ENCODE assay signal across 8 mouse cellular contexts in the genomic region with DNA sequence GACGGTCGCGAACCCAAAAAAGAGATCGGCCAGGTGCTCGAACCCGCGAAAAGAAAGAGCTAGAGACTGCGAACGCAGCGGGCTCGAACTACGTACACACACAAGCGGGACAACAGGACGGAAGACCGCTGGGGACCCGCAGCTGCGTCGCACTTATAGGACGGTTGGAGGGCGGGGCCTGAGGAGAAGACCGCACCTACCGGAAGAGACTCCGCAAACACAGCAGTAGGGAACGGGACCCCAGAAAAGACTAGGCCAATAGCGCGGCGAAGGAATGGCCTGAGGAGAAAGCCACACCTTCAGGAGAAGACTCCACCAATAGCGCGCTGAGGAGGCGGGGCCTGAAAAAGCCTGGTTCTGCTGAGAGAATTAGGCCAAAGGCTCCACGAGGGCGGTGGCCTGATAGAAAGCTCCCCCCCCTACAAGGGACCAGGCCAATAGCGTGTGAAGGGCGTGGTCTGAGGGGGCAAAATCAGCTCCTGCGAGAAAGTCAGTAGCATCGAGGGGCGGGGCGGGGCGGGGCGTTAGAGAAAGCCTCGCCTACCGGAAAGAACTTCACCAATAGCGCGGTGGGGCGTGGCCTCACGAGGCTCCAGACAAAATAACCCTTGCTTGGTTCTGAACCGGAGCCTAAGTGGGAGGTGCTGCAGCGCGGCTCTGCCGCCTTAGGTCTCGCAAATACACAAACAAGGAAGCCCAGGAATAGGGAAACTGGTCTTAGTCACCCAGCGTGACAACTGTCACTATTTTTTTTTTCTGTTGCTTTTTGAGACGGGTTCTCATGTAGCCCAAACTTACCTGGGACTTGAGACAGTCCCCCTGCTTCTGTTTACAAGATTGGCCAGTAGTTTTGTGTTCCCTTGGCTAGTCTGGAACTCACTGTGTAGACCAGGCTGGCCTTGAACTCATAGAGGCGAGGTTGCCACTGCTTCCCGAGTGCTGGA. TPM values are rescaled to one million over a fixed set of nuclear protein-coding genes. Genes with fewer than 3 reads are reported as not detected.
DNase-seq lines count a peak whose midpoint lies in the region; ATAC-seq and TF ChIP-seq lines count a peak whose summit lies in the region.

TSS of gene Arrdc2 (minus strand) at position 313 of the 944 bp plus-strand sequence.

- TF ChIP-seq EP300 in lung, postnatal 0 days (IDR thresholded peaks at IDR 0.05) = no peak; the same call in none of the 2 replicates

- peak within 1 kb of the TSS; percentile 69 for H3K4me3 ChIP-seq in hindbrain, embryonic 10.5 days
- peak within 1 kb of the TSS; percentile 68 for H3K4me3 ChIP-seq in lung, postnatal 0 days (ENCODE audit: low read depth, low read length)

- H3K9ac ChIP-seq in lung, postnatal 0 days (replicated peaks; ENCODE audit: low read depth) = peak within 1 kb of the TSS; percentile 81

- H3K9me3 ChIP-seq in hindbrain, embryonic 10.5 days = no peaks in the 10 kb centered on the region
- H3K9me3 ChIP-seq in lung, postnatal 0 days (ENCODE audit: low read length) = no peaks in the 10 kb centered on the region

- ATAC-seq in frontal cortex, adult (ENCODE audit: low TSS enrichment) = peak; percentile 90
- ATAC-seq in lung, postnatal 0 days = peak; percentile 97

- WGBS in hindbrain, embryonic 10.5 days = 2% methylated on average over 55 of the region's 55 CpGs
- 2% methylated on average over 55 of the region's 55 CpGs for WGBS in lung, postnatal 0 days

- H3K27me3 ChIP-seq in hindbrain, embryonic 10.5 days (ENCODE audit: insufficient read depth, poor library complexity, severe bottlenecking) = peaks cover 16% of the 10 kb centered on the region
- H3K27me3 ChIP-seq in lung, postnatal 0 days (replicated peaks; ENCODE audit: insufficient read depth, low read length) = no peaks in the 10 kb centered on the region

- TF ChIP-seq CTCF in lung, postnatal 0 days (IDR thresholded peaks at IDR 0.05) = no peak

- H3K36me3 ChIP-seq in hindbrain, embryonic 10.5 days = peaks cover 23% of the 10 kb centered on the region
- peaks cover 19% of the 10 kb centered on the region for H3K36me3 ChIP-seq in lung, postnatal 0 days (ENCODE audit: insufficient read depth, low read length)

- H3K27ac ChIP-seq in hindbrain, embryonic 10.5 days = peak within 1 kb of the TSS; percentile 92
- H3K27ac ChIP-seq in lung, postnatal 0 days (ENCODE audit: low read length) = peak within 1 kb of the TSS; percentile 96

- peak within 1 kb of the TSS; percentile 86 for H3K4me2 ChIP-seq in lung, postnatal 0 days (replicated peaks; ENCODE audit: low read depth, low read length)

- DNase-seq in MN1 (ENCODE audit: low spot score) = peak; percentile 100
- DNase-seq in cerebellum, adult 9-10 months = peak; percentile 100
- peak; percentile 99 for DNase-seq in hindbrain, embryonic 10.5 days (ENCODE audit: low spot score)
- peak; percentile 100 for DNase-seq in layer of hippocampus, adult 9-11 months
- peak; percentile 100 for DNase-seq in lung, postnatal 0 days (ENCODE audit: low spot score)
- peak; percentile 92 for DNase-seq in ovary, postnatal 14 days (ENCODE audit: low spot score)
- DNase-seq in thymus, postnatal 14 days = peak; percentile 99

- H3K4me1 ChIP-seq in hindbrain, embryonic 10.5 days (replicated peaks) = peaks cover 41% of the 10 kb centered on the region
- H3K4me1 ChIP-seq in lung, postnatal 0 days (ENCODE audit: insufficient read depth, low read depth, low read length) = peaks cover 2% of the 10 kb centered on the region

RNA-seq across cellular contexts. Expression of gene Arrdc2, which starts in this region (rescaled TPM):
- 7.3 and 8.7 TPM in 2 replicates for polyA plus RNA-seq in hindbrain, embryonic 10.5 days (2016; fragmentation: Nextera tagmentation; extraction: Ambion mirVana)
- 9.4 and 10.7 TPM in 2 replicates for polyA plus RNA-seq in lung, postnatal 0 days (2015; fragmentation: Nextera tagmentation; extraction: Ambion mirVana)

Comparison
In these comparisons a context has a peak if more than half of its experiments do, and no peak if none do; other contexts are left out.
1. Peak in every context shown above with its lines: DNase-seq, ATAC-seq, H3K4me3 ChIP-seq and H3K27ac ChIP-seq.